ENCODE assay signal across 8 mouse cellular contexts in genomic region chr6:108417508-108417907, GRCm38 (mm10).
DNase-seq lines count a peak whose midpoint lies in the region; ATAC-seq and TF ChIP-seq lines count a peak whose summit lies in the region.

No protein-coding gene starts in this region.

- no peaks in the 10 kb centered on the region for H3K9me3 ChIP-seq in intestine, postnatal 0 days (ENCODE audit: control insufficient read depth)
- H3K9me3 ChIP-seq in limb, embryonic 11.5 days (ENCODE audit: control insufficient read depth, low read length), result no peaks in the 10 kb centered on the region
- no peaks in the 10 kb centered on the region for H3K9me3 ChIP-seq in midbrain, postnatal 0 days (ENCODE audit: low read length)

- no peaks in the 10 kb centered on the region for H3K27me3 ChIP-seq in testis, adult 2 months (ENCODE audit: control insufficient read depth, insufficient read depth, low read length)
- H3K27me3 ChIP-seq in intestine, postnatal 0 days (replicated peaks; ENCODE audit: control insufficient read depth, insufficient read depth, low read length), result no peaks in the 10 kb centered on the region
- no peaks in the 10 kb centered on the region for H3K27me3 ChIP-seq in limb, embryonic 11.5 days (ENCODE audit: control insufficient read depth, insufficient read depth, low read length)
- no peaks in the 10 kb centered on the region for H3K27me3 ChIP-seq in midbrain, postnatal 0 days (ENCODE audit: insufficient read depth, low read length)
- no peaks in the 10 kb centered on the region for H3K27me3 ChIP-seq in splenic B cell, adult 2 months (ENCODE audit: control insufficient read depth, insufficient read depth, low read length, poor library complexity, severe bottlenecking)

- no peak overlapping the region for H3K27ac ChIP-seq in testis, adult 2 months (ENCODE audit: control insufficient read depth, insufficient read depth, low read depth, low read length)
- no peak overlapping the region for H3K27ac ChIP-seq in intestine, postnatal 0 days (ENCODE audit: low read depth, low read length)
- H3K27ac ChIP-seq in limb, embryonic 11.5 days (replicated peaks; ENCODE audit: low read depth, low read length), result no peak overlapping the region
- no peak overlapping the region for H3K27ac ChIP-seq in midbrain, postnatal 0 days (ENCODE audit: low read depth, low read length)

- H3K9ac ChIP-seq in intestine, postnatal 0 days (ENCODE audit: low read depth, low read length), result no peak overlapping the region
- H3K9ac ChIP-seq in limb, embryonic 11.5 days (ENCODE audit: low read length), result no peak overlapping the region
- H3K9ac ChIP-seq in midbrain, postnatal 0 days (replicated peaks; ENCODE audit: low read length, poor library complexity, severe bottlenecking), result no peak overlapping the region

- no peak overlapping the region for H3K4me3 ChIP-seq in testis, adult 2 months (ENCODE audit: control insufficient read depth, low read depth, low read length)
- no peak overlapping the region for H3K4me3 ChIP-seq in intestine, postnatal 0 days (ENCODE audit: low read depth, low read length)
- H3K4me3 ChIP-seq in limb, embryonic 11.5 days (ENCODE audit: low read depth, low read length), result no peak overlapping the region
- H3K4me3 ChIP-seq in midbrain, postnatal 0 days (ENCODE audit: low read depth, low read length), result no peak overlapping the region

- TF ChIP-seq POLR2A in testis, adult 2 months (IDR thresholded peaks at IDR 0.05; ENCODE audit: control insufficient read depth, low read depth, low read length), result no peak

- no peaks in the 10 kb centered on the region for H3K4me1 ChIP-seq in testis, adult 2 months (ENCODE audit: control insufficient read depth, insufficient read depth, low read length)
- no peaks in the 10 kb centered on the region for H3K4me1 ChIP-seq in intestine, postnatal 0 days (replicated peaks; ENCODE audit: control insufficient read depth, insufficient read depth, low read length)
- no peaks in the 10 kb centered on the region for H3K4me1 ChIP-seq in limb, embryonic 11.5 days (ENCODE audit: control insufficient read depth, insufficient read depth, low read length)
- H3K4me1 ChIP-seq in midbrain, postnatal 0 days (ENCODE audit: insufficient read depth, low read length), result no peaks in the 10 kb centered on the region

- peak; percentile 91 for ATAC-seq in frontal cortex, adult (ENCODE audit: low TSS enrichment)
- peak; percentile 82 for ATAC-seq in intestine, postnatal 0 days
- ATAC-seq in limb, embryonic 11.5 days (ENCODE audit: insufficient number of reproducible peaks, low FRiP score, low TSS enrichment, low read depth), result no peak
- peak; percentile 92 for ATAC-seq in midbrain, postnatal 0 days (ENCODE audit: low FRiP score)

- DNase-seq in testis, postnatal 14 days (ENCODE audit: low spot score), result no peak
- DNase-seq in cerebellum, adult 9-11 months, result peak; percentile 71
- peak; percentile 71 for DNase-seq in limb, embryonic 11.5 days (ENCODE audit: low spot score)
- peak; percentile 80 for DNase-seq in midbrain, postnatal 0 days (ENCODE audit: low spot score)
- DNase-seq in splenic B cell, adult 2 months (ENCODE audit: low read depth, low spot score), result peak; percentile 66

- no peaks in the 10 kb centered on the region for H3K36me3 ChIP-seq in testis, adult 2 months (ENCODE audit: control insufficient read depth, insufficient read depth, low read length)
- H3K36me3 ChIP-seq in intestine, postnatal 0 days (ENCODE audit: control insufficient read depth, insufficient read depth), result peaks cover 11% of the 10 kb centered on the region; the same call in 1 of the 2 replicates
- H3K36me3 ChIP-seq in limb, embryonic 11.5 days (ENCODE audit: control insufficient read depth, insufficient read depth, low read length), result no peaks in the 10 kb centered on the region
- no peaks in the 10 kb centered on the region for H3K36me3 ChIP-seq in midbrain, postnatal 0 days (ENCODE audit: insufficient read depth, low read length)
- H3K36me3 ChIP-seq in splenic B cell, adult 2 months (ENCODE audit: control insufficient read depth, insufficient read depth, low read length, poor library complexity, severe bottlenecking), result peaks cover 13% of the 10 kb centered on the region

- WGBS in intestine, postnatal 0 days, result 22% methylated on average over 8 of the region's 8 CpGs
- 71% methylated on average over 8 of the region's 8 CpGs for whole genome bisulfite sequencing in limb, embryonic 11.5 days
- 26% methylated on average over 8 of the region's 8 CpGs for WGBS in midbrain, postnatal 0 days

- H3K4me2 ChIP-seq in intestine, postnatal 0 days (replicated peaks; ENCODE audit: low read depth), result no peak overlapping the region
- H3K4me2 ChIP-seq in limb, embryonic 11.5 days (ENCODE audit: low read depth, severe bottlenecking), result no peak overlapping the region
- H3K4me2 ChIP-seq in midbrain, postnatal 0 days (ENCODE audit: low read depth, low read length, poor library complexity, severe bottlenecking), result no peak overlapping the region

- TF ChIP-seq CTCF in testis, adult 2 months (IDR thresholded peaks at IDR 0.05; ENCODE audit: control insufficient read depth, insufficient read depth, insufficient replicate concordance, low read depth, low read length), result peak; percentile 63; the same call in 1 of the 2 replicates
- TF ChIP-seq CTCF in intestine, postnatal 0 days (IDR thresholded peaks at IDR 0.05; ENCODE audit: low read depth), result peak; percentile 99
- TF ChIP-seq CTCF in midbrain, postnatal 0 days (IDR thresholded peaks at IDR 0.05), result peak; percentile 99
